Mouse (Mus musculus): ENCODE results near the gene Zfp385b.

- TF ChIP-seq CTCF (IDR thresholded peaks at IDR 0.05; ENCODE audit: control insufficient read depth, insufficient read depth, low read length) (no peak), POLR2A (IDR thresholded peaks at IDR 0.05; ENCODE audit: borderline replicate concordance, control insufficient read depth, low read depth, low read length) (no peak)
These were observed 300.7 kb downstream of the Zfp385b start for GRCm38 (mm10) chr2:77518693-77519092.
